Mouse (Mus musculus): ENCODE data around the gene Zfp78.

Gene Zfp78

DNA sequence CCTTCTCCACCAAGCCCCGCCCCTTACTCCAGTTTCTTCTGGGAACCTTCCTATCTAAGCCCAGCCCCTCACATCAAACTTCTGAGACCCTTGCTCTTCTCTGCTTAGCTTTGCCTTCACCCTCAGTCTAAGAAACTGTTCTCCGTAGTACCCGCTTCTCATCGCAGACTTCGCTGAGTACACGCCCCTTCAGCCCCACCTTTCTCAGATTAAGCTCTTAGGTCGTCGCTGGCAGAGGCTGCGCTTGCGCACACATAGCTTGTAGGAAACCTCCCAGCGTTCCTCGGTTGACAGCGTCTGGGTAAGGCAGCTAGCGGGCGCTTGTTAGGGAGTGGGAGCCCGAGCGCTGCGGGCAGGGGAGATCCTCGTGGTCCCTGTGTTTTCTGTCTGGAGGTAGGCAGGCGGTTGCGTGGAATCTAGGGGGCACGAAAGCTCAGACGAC lies at the start of gene Zfp78:
Gene Zfp78 (plus strand): TSS at position 234 of the 442 bp plus-strand sequence.
- in situ Hi-C loops (cut with MboI, MseI): loop anchor here in 1 of 2 experiments (25.0 kb wide), 1 partner anchor 924 kb away; the partner anchor contains the start of gene Gm45844

DNA sequence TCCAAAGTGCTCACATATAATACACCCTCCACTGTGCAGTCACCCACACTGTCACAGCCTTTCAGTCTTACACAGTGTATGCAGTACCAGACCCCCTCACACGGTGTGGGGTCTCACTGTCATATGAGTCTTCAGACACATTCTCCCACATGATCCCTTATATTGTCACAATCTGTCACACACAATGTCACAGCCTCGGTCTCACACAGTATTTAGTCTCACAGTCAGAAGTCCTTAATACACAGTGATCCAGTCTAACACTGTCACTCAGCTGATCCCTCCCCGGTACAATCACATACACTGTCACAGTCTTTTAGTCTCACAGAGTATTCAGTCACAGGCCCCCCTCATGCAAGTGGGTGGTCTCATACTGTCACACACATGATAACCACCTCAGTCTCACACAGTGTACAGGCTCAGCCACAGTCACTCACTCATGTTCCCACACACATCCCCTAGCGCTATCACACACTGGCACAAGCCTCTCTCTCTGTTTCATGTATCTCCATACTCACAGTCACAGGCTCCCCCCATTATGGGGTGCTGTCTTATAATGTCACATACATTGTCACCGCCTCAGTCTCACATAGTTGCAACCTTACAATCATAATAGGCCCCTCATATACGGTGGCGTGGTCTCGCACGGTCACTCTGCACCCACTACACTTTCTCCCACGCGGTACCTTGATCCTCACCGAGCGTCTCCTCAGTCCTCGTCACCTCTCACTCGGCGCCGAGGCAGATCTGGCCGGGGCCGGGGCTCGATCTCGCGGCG lies 32.4 kb upstream of the Zfp78 start:
- in situ Hi-C loops (cut with MboI, MseI): loop anchor here in 1 of 2 experiments (5.0 to 25.0 kb wide), 2 partner anchors 38 to 782 kb away; partner anchors contain the start of gene Zfp954

DNA sequence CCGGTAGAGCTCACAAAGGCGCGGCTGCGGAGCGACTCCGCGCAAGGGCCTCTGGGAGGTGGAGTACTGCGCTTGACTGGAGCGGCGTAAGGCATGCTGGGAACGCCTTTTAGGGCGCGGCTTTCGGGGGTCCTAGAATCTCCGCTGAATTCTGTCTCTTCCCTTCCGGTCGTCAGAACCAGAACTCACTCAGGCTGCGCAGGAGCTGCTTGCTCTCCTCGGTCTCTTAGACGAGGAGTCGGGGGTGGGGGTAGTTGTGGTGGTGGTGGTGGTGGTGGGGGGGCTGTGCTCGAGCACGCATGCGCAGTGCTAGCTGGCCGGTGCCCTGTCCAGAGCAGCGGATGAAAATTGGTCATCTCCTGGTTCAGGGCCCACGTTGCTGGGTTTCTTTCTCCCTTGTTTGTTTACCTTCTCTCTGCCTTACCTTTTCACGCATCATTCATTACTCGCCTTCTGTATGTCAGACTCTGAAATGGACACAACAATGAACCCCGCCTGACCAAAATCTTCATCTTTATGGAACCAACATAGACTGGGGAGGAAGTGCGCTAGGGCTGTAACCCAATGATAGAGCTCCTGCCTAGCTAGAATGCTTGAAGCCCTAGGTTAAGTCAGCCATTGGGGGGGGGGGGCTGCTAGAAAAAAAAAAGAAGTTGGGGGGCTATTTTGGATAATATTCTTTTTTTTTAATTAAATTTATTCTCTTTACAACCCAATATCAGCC lies 31.7 kb upstream of the Zfp78 start, which contains the start of gene Zfp583:
Gene Zfp583 (minus strand): TSS at position 53 of the 724 bp plus-strand sequence.
- in situ Hi-C loops (cut with MboI, MseI): loop anchor here in 1 of 2 experiments (5.0 to 25.0 kb wide), 2 partner anchors 39 to 781 kb away; partner anchors contain the start of gene Zfp954

DNA sequence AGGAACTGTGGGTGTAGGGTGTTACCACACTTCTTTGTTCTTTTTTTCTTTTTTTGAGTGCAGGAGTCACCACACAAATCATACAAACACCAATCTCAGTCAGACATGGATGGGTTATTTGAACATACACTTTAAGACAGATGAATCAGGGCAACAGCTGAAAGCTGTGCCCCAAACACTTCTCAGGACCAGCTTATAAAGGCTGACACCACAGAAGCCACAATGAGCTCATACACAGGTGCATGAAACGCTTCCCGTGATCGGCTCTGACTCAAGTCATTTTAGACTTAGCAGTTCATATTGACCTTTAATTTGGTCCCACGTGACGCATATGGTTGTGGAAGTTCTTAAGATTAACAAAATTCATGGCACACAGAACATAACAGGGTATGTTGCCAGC lies 23.2 kb upstream of the Zfp78 start:
- in situ Hi-C loops (cut with MboI, MseI): loop anchor here in 1 of 2 experiments (25.0 kb wide), 1 partner anchor 772 kb away; the partner anchor contains the start of gene Zfp954

GRCm38 (mm10) chr7:6343501-6344071 lies 19.5 kb upstream of the Zfp78 start, which contains the start of gene Gm3854:
TSS of gene Gm3854 (plus strand) at chr7:6343759.
- in situ Hi-C loops (cut with MboI, MseI): loop anchor here in 1 of 2 experiments (25.0 kb wide), 1 partner anchor 769 kb away; the partner anchor contains the start of gene Zfp954

- in situ Hi-C loops (cut with MboI, MseI): loop anchor here in 1 of 2 experiments (25.0 kb wide), 1 partner anchor 768 kb away; the partner anchor contains the start of gene Zfp954
Observed at GRCm38 (mm10) chr7:6344124-6344523, 19.0 kb upstream of the Zfp78 start.

DNA sequence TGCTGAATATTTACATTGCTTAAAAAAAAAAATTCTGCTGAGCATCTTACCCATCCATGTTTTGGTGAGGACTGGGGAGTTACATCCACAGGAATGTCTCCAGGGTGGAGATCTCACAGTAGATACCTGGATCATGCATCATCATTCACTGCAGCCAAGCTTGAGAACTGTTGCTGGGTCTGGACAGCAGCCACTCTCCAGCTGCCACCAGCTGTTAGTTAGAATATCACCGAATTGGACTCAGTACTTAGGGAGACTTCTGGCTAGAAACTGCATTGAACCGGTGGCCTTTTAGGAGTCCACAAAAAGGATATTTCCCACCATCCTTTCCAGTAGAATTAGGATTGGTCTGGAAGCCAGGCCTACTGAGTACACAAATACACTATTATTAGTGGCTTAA lies 5.0 kb upstream of the Zfp78 start:
- in situ Hi-C loops (cut with MboI, MseI): loop anchor here (5.0 to 25.0 kb wide), 4 partner anchors 69 to 929 kb away; partner anchors contain the start of gene Gm45844 (in 1 of the 2)

- in situ Hi-C loops (cut with MboI, MseI): loop anchor here (5.0 to 25.0 kb wide), 4 partner anchors 68 to 928 kb away; partner anchors contain the start of gene Gm45844 (in 1 of the 2)
Observed at GRCm38 (mm10) chr7:6358937-6359590, 4.0 kb upstream of the Zfp78 start.

GRCm38 (mm10) chr7:6360477-6361060 lies 2.5 kb upstream of the Zfp78 start:
- in situ Hi-C loops (cut with MboI, MseI): loop anchor here in 1 of 2 experiments (25.0 kb wide), 1 partner anchor 927 kb away; the partner anchor contains the start of gene Gm45844

GRCm38 (mm10) chr7:6361756-6362155 lies 1.3 kb upstream of the Zfp78 start:
- in situ Hi-C loops (cut with MboI, MseI): loop anchor here in 1 of 2 experiments (25.0 kb wide), 1 partner anchor 926 kb away; the partner anchor contains the start of gene Gm45844

DNA sequence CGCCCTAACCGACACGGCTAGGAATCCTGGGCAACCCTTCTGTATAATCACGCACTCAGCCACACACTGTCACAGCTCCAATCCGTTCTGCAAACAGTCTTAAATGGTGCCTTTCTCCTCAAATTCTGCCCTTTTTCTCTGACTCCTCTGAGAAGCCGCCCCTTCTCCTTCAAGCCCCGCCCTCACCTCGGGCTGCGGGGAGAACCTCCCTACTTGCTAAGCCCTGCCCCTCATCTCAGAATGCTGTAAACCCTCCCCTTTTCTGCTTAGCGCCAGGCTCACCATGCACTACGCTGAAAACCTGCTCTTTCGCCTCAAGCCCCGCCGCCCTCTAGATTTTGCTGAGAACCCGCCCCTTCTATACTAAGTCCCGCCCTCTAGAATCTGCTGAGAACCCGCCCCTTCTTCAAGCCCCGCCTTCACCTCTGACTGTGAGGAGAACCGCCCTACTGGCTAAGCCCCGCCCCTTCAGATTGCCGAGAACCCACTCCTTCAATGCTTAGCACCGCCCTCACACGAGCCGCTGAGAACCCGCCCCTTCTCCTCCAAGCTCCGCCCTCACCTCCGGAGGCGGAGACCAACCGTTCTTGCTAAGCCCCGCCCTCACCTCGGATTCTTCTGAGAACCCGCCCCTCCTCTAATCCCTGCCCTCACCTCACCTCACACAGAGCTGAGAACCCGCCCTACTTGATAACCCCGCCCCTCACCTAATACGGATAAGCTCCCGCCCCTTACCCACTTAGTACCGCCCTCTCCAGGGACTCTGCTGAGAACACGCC lies 623 bp upstream of the Zfp78 start:
- in situ Hi-C loops (cut with MboI, MseI): loop anchor here in 1 of 2 experiments (25.0 kb wide), 1 partner anchor 925 kb away; the partner anchor contains the start of gene Gm45844

GRCm38 (mm10) chr7:6364761-6365160 lies 1.7 kb downstream of the Zfp78 start:
- in situ Hi-C loops (cut with MboI, MseI): loop anchor here in 1 of 2 experiments (25.0 kb wide), 1 partner anchor 923 kb away; the partner anchor contains the start of gene Gm45844

DNA sequence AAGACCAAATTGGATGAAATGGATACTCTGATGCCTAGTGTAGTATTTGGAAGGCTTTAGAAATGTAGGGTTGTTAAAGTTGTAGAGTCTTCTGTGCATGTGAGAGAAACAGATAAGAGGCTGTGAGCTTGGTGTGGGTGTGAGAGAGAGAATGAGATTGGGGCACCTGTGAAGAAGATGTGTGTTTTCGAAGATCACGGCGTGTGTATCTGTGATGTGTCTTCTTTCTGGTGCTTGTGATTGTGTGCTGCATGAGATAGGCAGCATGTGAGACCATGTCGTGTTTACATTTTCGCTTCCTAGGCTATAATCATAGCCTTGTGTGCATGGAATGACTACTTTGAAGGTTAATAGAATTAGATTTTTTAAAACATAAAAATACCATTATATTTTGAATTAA lies 4.1 kb downstream of the Zfp78 start:
- in situ Hi-C loops (cut with MboI, MseI): loop anchor here in 1 of 2 experiments (25.0 kb wide), 1 partner anchor 920 kb away; the partner anchor contains the start of gene Gm45844

DNA sequence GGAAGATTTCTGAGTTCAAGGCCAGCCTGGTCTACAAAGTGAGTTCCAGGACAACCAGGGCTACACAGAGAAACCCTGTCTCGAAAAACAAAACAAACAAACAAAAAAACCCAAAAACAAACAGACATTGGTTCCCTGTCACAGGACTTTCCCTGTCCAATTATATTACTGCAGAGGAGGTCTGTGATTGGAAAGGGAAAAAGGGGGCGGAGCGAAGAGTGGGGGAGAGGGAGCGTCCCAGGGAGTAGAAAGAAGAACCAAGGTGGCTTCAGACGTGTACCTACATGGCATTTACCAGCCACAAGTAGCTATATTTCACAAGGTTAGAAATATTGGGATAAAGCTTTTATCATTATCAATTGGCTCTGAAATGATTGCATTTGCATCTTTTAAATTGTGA lies 5.1 kb downstream of the Zfp78 start:
- in situ Hi-C loops (cut with MboI, MseI): loop anchor here in 1 of 2 experiments (25.0 kb wide), 1 partner anchor 919 kb away; the partner anchor contains the start of gene Gm45844

DNA sequence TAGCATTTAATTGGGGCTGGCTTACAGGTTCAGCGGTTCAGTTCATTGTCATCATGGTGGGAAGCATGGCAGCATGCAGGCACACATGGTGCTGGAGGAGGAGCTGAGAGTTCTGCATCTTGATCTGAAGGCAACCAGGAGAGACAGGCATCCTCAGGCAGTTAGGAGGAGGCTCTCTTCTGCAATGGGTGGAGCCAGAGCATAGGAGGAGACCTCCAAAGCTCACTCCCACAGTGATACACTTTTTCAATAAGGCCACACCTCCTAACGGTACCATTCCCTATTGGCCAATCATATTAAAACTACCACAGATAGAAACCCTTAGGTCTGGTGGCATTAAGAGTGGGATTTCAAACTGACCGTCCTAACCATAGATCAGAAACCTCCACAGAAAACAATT lies 6.4 kb downstream of the Zfp78 start:
- in situ Hi-C loops (cut with MboI, MseI): loop anchor here in 1 of 2 experiments (25.0 kb wide), 1 partner anchor 918 kb away; the partner anchor contains the start of gene Gm45844

DNA sequence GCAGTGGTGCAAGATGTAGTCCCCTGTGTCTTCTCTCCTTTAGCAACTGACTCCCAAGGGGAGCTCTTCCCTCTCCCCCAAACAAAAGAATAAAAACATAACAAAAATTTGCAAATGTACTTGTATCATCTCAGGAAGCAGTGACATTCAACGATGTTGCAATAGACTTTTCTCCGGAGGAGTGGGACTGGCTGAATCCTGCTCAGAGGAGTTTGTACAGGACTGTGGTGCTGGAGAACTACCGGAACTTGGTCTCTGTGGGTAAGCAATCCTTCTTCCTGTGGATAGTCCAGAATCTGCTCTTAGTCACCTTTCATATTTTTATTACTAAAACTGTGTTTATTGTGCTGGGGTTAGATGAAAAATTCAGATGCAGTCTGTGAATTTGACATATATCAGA lies 9.9 kb downstream of the Zfp78 start:
- in situ Hi-C loops (cut with MboI, MseI): loop anchor here in 1 of 2 experiments (25.0 kb wide), 1 partner anchor 914 kb away; the partner anchor contains the start of gene Gm45844

DNA sequence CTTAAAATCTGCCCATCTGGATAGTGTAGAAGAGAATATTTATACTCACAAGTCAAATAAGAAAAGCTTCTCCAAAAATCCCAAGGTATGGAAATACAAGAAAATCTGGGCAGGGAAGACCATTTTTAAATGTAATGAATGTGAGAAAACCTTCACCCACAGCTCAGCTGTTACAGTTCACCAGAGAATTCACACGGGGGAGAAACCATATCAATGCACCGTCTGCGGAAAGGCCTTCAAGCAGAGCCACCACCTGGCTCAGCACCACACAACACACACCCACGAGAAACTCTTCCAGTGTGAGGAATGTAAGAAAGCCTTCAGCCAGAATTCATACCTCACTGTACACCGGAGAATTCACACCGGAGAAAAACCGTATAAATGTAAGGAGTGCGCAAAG lies 15.4 kb downstream of the Zfp78 start:
- in situ Hi-C loops (cut with MboI, MseI): loop anchor here in 1 of 2 experiments (25.0 kb wide), 1 partner anchor 1291 kb away; the partner anchor contains the start of gene Epn1

DNA sequence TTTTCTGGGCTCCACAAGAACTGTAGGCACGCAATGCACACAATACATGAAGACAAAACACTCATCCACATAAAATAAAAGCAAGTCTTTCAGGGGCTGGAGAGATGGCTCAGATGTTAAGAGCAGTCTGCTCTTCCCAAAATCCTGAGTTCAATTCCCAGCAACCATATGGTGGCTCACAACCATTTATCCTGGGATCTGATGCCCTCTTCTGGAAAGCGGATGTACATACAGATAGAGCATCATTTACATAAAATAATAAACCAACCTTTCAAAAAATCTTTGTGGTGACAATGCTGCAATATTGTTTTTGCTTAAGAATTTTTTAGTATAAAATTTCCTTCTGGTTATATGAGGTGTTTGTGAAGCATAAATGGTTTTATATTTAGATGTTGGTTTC lies 18.4 kb downstream of the Zfp78 start:
- in situ Hi-C loops (cut with MboI, MseI): loop anchor here in 1 of 2 experiments (5.0 to 25.0 kb wide), 2 partner anchors 94 to 1294 kb away; partner anchors contain the start of genes Epn1 and Zfp667

Measured in T-helper 17 cell (primary cell).